Mouse (Mus musculus) embryo, embryonic 11 days (tissue): ENCODE measurements around the gene Igfn1.

Experiments used
- DNase-seq: peaks from one replicate; pipeline ENCODE4 v3.0.0-alpha.2; 2015

Gene Igfn1

DNA sequence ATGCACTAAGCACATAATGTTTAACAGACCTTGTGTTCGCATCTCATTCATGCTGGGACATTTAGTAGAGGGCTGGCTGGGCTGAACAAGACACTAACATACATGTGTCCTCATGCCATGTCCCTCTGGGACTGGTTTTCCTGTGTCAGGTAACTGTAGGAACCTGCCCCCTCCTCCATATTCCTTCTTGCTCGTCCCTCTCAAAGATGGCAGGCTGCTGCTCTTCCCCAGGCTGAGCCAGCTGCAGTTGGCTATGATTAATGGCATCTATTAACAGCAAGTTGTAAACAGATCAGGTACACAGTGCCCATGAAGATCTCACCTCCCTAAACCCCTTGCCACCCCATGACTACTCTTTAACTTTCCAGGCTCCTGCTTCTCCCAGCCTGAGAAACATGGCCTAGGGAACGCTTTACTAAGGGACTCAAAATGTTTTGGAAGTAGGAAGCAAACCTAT lies at the start of gene Igfn1:
Igfn1 (minus strand) TSS at position 51 of the 457 bp plus-strand sequence.
- DNase-seq = no peak

DNA sequence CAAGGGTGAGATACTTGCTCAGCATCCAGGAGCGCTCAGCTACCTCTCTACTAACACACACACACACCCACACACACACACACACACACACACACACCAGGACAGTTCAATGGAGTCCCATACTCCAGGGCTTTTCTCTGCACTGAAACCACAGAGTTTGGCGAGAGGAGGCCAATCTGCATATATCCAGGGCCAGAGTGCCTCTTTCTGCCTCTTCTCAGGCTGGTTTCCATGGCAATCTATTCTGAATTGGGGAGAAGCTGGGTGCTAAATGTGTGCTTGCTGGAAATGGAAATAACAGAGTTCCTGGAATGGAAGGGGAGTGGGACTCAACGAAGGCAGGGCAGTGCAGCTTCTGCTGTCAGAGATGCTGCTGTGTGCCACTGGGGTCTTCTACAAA lies 49.6 kb upstream of the Igfn1 start:
- no peak for DNase-seq

- DNase-seq = no peak
Measured at GRCm38 (mm10) chr1:136052547-136052946, 46.4 kb upstream of the Igfn1 start, which contains the start of gene Cacna1s. TSS of gene Cacna1s (plus strand) at chr1:136052750.

- DNase-seq = peak; percentile 89
Measured at GRCm38 (mm10) chr1:136051465-136051864, 45.3 kb upstream of the Igfn1 start.

DNA sequence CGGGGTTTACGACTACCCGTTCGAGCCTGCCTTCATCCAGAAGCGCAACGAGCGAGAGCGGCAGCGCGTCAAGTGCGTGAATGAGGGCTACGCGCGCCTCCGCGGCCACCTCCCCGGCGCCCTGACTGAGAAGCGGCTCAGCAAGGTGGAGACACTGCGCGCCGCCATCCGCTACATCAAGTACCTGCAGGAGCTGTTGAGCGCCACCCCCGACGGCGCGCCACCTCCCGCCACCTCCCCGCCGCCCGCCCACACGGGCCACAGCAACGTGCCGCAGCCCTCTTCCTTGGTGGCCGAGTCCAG lies 44.8 kb upstream of the Igfn1 start:
- DNase-seq = peak; percentile 50

DNA sequence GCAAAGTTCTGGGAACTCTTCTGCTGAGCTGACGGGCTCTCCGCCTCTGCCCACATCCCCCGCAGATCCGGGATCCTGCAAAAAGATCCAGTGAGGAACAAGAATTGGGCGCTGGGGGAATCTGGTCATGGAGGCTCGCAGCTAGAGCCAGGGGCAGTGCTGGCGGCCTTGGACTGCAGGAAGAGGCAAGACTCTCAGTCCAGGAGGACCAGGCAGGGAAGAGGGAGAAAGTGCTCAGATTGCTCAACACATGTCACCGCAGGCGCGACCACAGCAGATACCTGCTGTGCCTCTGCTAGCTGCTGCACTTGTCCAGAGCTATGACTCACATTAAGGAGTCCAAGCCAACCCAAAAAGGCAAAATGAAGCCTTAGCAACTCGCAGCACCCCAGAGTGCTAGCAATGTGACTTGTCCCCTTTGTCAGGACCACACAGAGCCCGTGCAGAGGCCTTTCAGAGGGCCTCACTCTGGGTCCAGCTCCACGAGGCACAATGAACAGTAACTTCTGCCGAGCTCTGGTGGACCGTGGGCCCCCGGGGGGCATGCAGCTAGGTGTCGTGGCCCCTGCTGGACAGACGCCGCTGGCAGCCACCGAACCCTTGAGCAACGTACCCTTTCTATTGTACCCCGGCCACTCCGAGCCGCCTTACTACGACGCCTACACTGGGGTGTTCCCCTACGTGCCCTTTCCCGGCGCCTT lies 44.3 kb upstream of the Igfn1 start, which contains the start of gene Ascl5:
Ascl5 (plus strand) TSS at position 493 of the 701 bp plus-strand sequence.
- no peak for DNase-seq

DNA sequence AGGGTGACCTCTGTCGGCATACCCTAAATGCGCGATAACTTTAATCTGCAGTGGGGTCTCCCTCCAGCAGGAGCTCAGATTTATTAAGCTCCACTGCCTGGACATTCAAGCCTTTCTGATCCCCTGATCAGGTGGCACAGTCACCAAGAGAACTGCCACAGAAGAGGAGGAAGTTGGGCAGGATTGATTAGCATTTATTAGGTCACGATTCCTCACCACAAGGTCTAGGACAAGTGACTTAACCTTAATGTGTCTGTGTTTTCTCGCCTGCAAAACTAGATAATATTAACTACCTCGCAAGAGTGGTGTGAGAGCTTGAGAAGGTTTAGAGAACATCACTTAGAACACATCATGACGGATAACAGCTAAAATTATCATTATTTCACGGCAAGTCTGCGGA lies 41.8 kb upstream of the Igfn1 start:
- no peak for DNase-seq

- peak; percentile 43 for DNase-seq
Measured at GRCm38 (mm10) chr1:136047432-136047831, 41.3 kb upstream of the Igfn1 start.

DNA sequence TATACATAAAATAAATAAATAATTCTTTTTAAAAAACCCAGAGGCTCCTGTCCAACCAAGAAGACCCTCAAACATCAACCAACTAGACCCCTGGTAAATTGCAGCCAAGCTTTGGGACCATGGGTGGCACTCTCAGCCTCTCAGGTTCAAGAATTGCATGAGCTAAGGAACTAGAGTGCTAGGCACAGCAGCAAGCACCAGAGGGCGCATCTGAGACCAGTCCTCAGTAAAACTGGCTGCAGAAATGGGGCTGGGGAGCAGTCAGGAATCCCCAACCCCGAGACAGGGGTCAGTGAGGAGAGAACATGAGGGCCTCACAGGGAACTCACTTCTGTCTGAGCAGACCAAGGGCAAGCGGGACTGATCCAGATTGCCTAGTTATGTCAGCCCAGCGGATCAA lies 39.6 kb upstream of the Igfn1 start:
- peak; percentile 78 for DNase-seq

GRCm38 (mm10) chr1:136040874-136041273 lies 34.7 kb upstream of the Igfn1 start:
- no peak for DNase-seq

- DNase-seq = peak; percentile 20
Measured at GRCm38 (mm10) chr1:136040452-136040851, 34.3 kb upstream of the Igfn1 start.

DNA sequence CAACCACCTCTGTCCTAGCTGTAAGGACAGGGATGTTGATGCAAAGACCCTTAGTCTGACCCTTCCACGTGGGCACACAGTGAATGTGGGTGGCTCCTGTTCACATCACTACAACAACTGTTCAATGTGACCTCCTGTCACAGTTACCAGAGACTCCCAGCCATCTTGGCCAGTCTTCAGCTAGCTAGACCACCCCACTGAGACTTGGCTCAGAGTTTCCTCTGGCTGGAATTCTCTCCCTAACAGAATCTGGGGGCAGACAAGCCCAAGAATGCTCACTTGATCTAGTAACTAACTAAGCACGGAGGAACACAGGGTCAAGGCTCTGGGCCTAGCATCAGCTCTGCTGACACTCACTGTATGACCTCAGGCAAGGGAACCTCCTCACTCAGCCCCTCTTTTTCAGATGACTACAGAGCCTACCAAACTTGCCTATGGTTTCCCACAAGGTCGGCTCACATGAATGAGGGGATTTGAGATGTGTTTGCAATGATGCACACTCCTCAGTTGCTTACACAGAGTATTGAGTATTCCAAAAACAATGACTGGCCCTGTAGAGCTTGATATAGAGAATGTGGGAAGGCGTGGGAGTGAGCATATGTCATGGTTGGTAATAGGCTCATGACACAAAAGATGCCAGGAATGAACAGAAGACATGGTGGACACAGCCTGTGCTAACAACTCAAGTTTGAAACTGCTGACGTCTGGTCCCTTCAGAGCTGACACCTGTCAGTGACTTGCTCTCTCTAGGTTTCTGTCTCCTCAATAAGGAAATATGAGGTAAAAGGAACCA lies 32.8 kb upstream of the Igfn1 start:
- DNase-seq = no peak

GRCm38 (mm10) chr1:136032961-136033360 lies 26.8 kb upstream of the Igfn1 start:
- no peak for DNase-seq

- no peak for DNase-seq
Measured at GRCm38 (mm10) chr1:136031697-136032096, 25.6 kb upstream of the Igfn1 start.

GRCm38 (mm10) chr1:136030201-136030600 lies 24.1 kb upstream of the Igfn1 start:
- no peak for DNase-seq

DNA sequence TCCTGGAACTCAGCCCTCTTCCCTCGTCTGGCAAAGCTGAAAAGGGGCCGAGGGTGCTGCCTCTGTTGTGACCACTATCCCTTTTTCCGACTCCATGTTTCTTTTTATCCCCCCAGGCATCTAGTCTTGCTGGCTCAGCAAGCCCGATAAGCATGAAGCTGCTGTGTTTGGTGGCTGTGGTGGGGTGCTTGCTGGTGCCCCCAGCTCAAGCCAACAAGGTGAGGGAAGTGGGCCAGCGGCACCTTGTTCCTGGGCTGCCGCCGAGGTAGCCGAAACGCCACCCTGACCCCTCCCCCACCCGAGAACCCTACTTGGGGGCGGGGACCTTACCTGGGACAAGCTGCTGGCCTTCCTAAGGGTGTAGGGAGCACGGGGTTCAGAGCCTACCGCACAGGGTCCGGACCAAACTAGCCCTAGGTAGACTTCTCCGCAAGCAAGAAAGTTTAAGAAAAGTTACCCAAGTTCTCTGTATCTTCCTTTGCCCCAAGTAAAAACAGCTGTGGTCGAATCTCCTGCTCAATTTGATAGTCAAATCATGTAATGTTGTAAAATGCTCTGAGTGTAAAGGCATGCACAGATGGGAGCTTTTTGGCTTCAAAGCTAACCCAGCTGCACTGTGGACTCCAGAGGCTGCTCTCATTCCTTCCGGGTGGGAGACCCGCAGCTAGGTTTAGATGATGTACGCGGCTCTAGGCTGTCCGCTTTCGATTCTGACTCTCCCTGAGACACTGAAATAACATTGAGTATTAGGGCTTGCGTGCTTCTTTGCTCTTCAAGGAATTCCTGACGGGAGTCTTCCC lies 12.4 kb upstream of the Igfn1 start:
- peak; percentile 66 for DNase-seq

- DNase-seq = peak; percentile 97
Measured at GRCm38 (mm10) chr1:136017907-136018313, 11.8 kb upstream of the Igfn1 start.

DNA sequence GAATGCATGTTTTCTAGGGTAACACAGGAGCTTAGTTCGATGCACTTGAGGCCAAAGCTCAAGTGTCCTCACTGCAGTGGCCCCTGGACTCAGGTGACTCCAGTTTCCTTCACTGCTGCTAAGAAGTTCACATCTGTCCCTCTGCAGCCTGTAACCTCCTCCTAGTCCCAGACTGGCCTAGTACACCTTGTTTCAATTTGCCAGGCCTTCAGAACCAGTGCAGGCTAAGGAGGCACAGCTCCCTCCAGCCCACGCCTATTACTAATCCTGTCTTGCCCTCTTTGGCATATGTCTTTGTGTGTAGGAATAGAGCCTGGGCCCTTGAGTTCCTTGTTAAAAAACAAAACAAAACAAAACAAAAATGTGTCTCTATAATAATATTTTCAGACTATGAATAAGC lies 11.2 kb upstream of the Igfn1 start:
- peak; percentile 34 for DNase-seq

GRCm38 (mm10) chr1:136014796-136015502 lies 8.8 kb upstream of the Igfn1 start:
- DNase-seq = no peak

GRCm38 (mm10) chr1:136013513-136013912 lies 7.4 kb upstream of the Igfn1 start:
- DNase-seq = no peak

GRCm38 (mm10) chr1:136010247-136010646 lies 4.1 kb upstream of the Igfn1 start:
- DNase-seq = no peak

- DNase-seq = no peak
Measured at GRCm38 (mm10) chr1:136008159-136008533, 2.0 kb upstream of the Igfn1 start.
